Mouse (Mus musculus) megakaryocyte, embryonic 14.5 days (primary cell): ENCODE data around the gene Mpo.

Experiments used
- FLI1 ChIP-seq: IDR thresholded peaks from 2 replicates; pipeline ENCODE4 v1.6.1; 2012; ENCODE audit warnings: low read length, inconsistent platforms, mixed read lengths
- GATA1 ChIP-seq: IDR thresholded peaks from 3 replicates; pipeline ENCODE4 v1.6.1; 2012; ENCODE audit warnings: mixed read lengths, low read length, inconsistent platforms, borderline replicate concordance

DNA sequence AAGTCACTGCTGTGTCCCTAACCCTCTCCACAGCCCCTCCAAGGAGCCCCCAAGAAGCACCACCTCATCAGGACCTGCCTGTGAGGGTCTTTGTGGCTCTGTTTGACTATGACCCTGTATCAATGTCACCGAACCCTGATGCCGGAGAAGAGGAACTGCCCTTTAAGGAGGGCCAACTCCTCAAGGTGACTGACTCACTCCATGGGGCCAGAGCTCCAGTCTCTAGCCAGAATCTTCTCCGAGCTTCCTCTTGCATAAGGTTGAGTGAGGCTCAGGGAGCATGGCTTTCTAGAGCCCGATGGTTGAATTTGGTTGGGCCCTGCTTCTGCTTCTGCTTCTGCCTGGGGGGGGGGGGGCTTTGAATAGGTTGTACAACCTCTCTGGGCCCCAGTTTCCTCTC is 14.0 kb upstream of the Mpo start:
- no peak for TF ChIP-seq GATA1
- no peak for TF ChIP-seq FLI1
